Mouse (Mus musculus): ENCODE data around the gene Pxmp2. TPM values are rescaled to one million over a fixed set of nuclear protein-coding genes. Genes with fewer than 3 reads are reported as not detected.

The Pxmp2 gene
- total and polyA plus RNA-seq, 2 experiments from 2014 or later, result 7.8 to 16.3 TPM

DNA sequence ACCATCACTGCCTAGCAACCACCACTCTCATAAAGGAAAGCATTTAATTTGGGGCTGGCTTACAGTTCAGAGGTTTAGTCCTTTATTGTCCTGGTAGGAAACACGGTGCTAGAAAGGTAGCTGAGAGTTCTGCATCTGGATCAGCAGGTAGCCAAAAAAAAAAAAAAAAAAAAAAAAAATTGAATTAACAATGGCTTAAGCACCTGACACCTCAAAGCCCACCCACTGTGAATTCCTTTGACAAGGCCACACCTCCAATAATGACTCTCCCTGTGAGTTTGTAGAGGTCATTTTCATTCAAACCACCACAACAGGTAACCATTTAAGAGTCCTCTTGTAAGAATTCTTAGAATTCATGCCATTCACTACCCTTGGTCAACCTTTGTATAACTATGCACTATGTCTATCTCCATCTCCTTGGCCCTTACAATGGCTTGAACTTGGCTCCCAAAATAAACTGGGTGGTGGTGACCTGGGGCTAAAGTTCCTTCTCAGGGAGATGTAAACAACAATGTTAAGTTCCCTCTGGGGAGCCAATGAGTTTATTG, 58.6 kb downstream of the Pxmp2 start:
- Histone ChIP-seq H3K4me1 (ENCODE audit: insufficient read depth, low read length) (peaks cover 7% of the 10 kb centered on the region; the same call in 1 of the 2 replicates), H3K27me3 (ENCODE audit: insufficient read depth, low read length) (no peaks in the 10 kb centered on the region), H3K27ac (ENCODE audit: low read depth, low read length) (no peak overlapping the region), H3K4me2 (ENCODE audit: low read depth, low read length, poor library complexity, severe bottlenecking) (no peak overlapping the region), H3K36me3 (ENCODE audit: insufficient read depth, low read length) (peaks cover 18% of the 10 kb centered on the region), H3K9me3 (ENCODE audit: low read length) (no peaks in the 10 kb centered on the region), H3K4me3 (ENCODE audit: low read depth, low read length) (no peak overlapping the region), H3K9ac (replicated peaks; ENCODE audit: low read length, poor library complexity, severe bottlenecking) (no peak overlapping the region)
- DNase-seq (ENCODE audit: low spot score), result no peak
- TF ChIP-seq CTCF (IDR thresholded peaks at IDR 0.05), result no peak
- no peak for ATAC-seq (ENCODE audit: low FRiP score)
- WGBS, result 48% methylated on average over 1 of the region's 1 CpGs

DNA sequence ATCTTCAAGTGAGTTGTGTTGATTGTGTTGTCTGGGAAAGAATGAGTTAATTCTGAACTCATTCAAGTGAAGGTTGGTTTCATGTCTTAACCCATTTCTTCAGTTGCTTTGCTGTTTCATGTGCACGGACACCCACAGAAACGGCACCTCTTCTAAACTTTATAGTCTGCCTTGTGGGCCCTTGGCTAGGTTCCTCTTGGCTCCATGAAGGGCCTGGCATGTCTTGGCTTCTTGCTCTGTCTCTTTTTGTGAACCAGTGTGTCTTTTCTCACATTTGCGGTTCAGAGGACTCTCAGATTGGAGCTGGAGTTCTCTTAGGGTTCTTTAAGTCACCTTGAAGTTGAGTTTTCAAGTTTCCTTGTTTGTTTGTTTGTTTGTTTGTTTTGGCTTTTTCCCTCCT, 60.9 kb downstream of the Pxmp2 start:
- Histone ChIP-seq H3K4me2 (ENCODE audit: low read depth, low read length, poor library complexity, severe bottlenecking) (no peak overlapping the region), H3K27me3 (ENCODE audit: insufficient read depth, low read length) (no peaks in the 10 kb centered on the region), H3K9me3 (ENCODE audit: low read length) (no peaks in the 10 kb centered on the region), H3K36me3 (ENCODE audit: insufficient read depth, low read length) (peaks cover 38% of the 10 kb centered on the region), H3K27ac (ENCODE audit: low read depth, low read length) (no peak overlapping the region), H3K4me1 (ENCODE audit: insufficient read depth, low read length) (peaks cover 1% of the 10 kb centered on the region; the same call in 1 of the 2 replicates), H3K9ac (replicated peaks; ENCODE audit: low read length, poor library complexity, severe bottlenecking) (no peak overlapping the region), H3K4me3 (ENCODE audit: low read depth, low read length) (no peak overlapping the region)
- no peak for TF ChIP-seq CTCF (IDR thresholded peaks at IDR 0.05)
- WGBS, result 89% methylated on average over 3 of the region's 3 CpGs
- ATAC-seq (ENCODE audit: low FRiP score) (no peak), DNase-seq (ENCODE audit: low spot score) (no peak)

Other genes with a start within 250 kb of the Pxmp2 start
- gene Gm17655, start 213.7 kb downstream of the Pxmp2 start, total RNA-seq (2014; rRNA removed), result not detected in 2 replicates
- gene Gm17655, start 213.7 kb downstream of the Pxmp2 start, polyA plus RNA-seq (2015; fragmentation: Nextera tagmentation; extraction: Ambion mirVana), result 2.7 and 2.8 TPM in 2 replicates
- gene Gm35315, start 191.8 kb downstream of the Pxmp2 start, total RNA-seq (2014; rRNA removed), result 0.28 and 0.88 TPM in 2 replicates
- gene Gm35315, start 191.8 kb downstream of the Pxmp2 start, polyA plus RNA-seq (2015; fragmentation: Nextera tagmentation; extraction: Ambion mirVana), result 0.39 and 0.40 TPM in 2 replicates
- 20.9 and 21.6 TPM in 2 replicates for gene Plcxd1, start 186.2 kb downstream of the Pxmp2 start, total RNA-seq (2014; rRNA removed)
- gene Plcxd1, start 186.2 kb downstream of the Pxmp2 start, polyA plus RNA-seq (2015; fragmentation: Nextera tagmentation; extraction: Ambion mirVana), result 10.0 and 10.5 TPM in 2 replicates
- 119 and 135 TPM in 2 replicates for gene Gtpbp6, start 178.0 kb downstream of the Pxmp2 start, total RNA-seq (2014; rRNA removed)
- gene Gtpbp6, start 178.0 kb downstream of the Pxmp2 start, polyA plus RNA-seq (2015; fragmentation: Nextera tagmentation; extraction: Ambion mirVana), result 57.5 and 65.3 TPM in 2 replicates
- 10.9 and 16.4 TPM in 2 replicates for gene Zfp605, start 176.1 kb downstream of the Pxmp2 start, total RNA-seq (2014; rRNA removed)
- gene Zfp605, start 176.1 kb downstream of the Pxmp2 start, polyA plus RNA-seq (2015; fragmentation: Nextera tagmentation; extraction: Ambion mirVana), result 14.7 and 16.8 TPM in 2 replicates
- 58.0 and 70.8 TPM in 2 replicates for gene Chfr, start 150.3 kb downstream of the Pxmp2 start, total RNA-seq (2014; rRNA removed)
- 62.5 and 62.6 TPM in 2 replicates for gene Chfr, start 150.3 kb downstream of the Pxmp2 start, polyA plus RNA-seq (2015; fragmentation: Nextera tagmentation; extraction: Ambion mirVana)
- 23.4 and 24.7 TPM in 2 replicates for gene Golga3, start 109.5 kb downstream of the Pxmp2 start, total RNA-seq (2014; rRNA removed)
- gene Golga3, start 109.5 kb downstream of the Pxmp2 start, polyA plus RNA-seq (2015; fragmentation: Nextera tagmentation; extraction: Ambion mirVana), result 18.9 and 20.1 TPM in 2 replicates
- gene Ankle2, start 55.2 kb downstream of the Pxmp2 start, total RNA-seq (2014; rRNA removed), result 27.9 and 30.7 TPM in 2 replicates
- gene Ankle2, start 55.2 kb downstream of the Pxmp2 start, polyA plus RNA-seq (2015; fragmentation: Nextera tagmentation; extraction: Ambion mirVana), result 15.4 and 17.1 TPM in 2 replicates
- 156 and 164 TPM in 2 replicates for gene Pgam5, start 16.3 kb downstream of the Pxmp2 start, total RNA-seq (2014; rRNA removed)
- 117 and 119 TPM in 2 replicates for gene Pgam5, start 16.3 kb downstream of the Pxmp2 start, polyA plus RNA-seq (2015; fragmentation: Nextera tagmentation; extraction: Ambion mirVana)
- gene Pole, start 120 bp upstream of the Pxmp2 start, total RNA-seq (2014; rRNA removed), result 7.9 and 10.2 TPM in 2 replicates
- gene Pole, start 120 bp upstream of the Pxmp2 start, polyA plus RNA-seq (2015; fragmentation: Nextera tagmentation; extraction: Ambion mirVana), result 2.2 and 3.1 TPM in 2 replicates
- gene P2rx2, start 57.0 kb upstream of the Pxmp2 start, total RNA-seq (2014; rRNA removed), result 10.6 and 11.9 TPM in 2 replicates
- gene P2rx2, start 57.0 kb upstream of the Pxmp2 start, polyA plus RNA-seq (2015; fragmentation: Nextera tagmentation; extraction: Ambion mirVana), result 10.7 and 13.4 TPM in 2 replicates
- gene Lrcol1, start 58.5 kb upstream of the Pxmp2 start, total RNA-seq (2014; rRNA removed), result not detected in 2 replicates
- gene Lrcol1, start 58.5 kb upstream of the Pxmp2 start, polyA plus RNA-seq (2015; fragmentation: Nextera tagmentation; extraction: Ambion mirVana), result not detected in 2 replicates
- 32.8 and 36.2 TPM in 2 replicates for gene Fbrsl1, start 162.3 kb upstream of the Pxmp2 start, total RNA-seq (2014; rRNA removed)
- gene Fbrsl1, start 162.3 kb upstream of the Pxmp2 start, polyA plus RNA-seq (2015; fragmentation: Nextera tagmentation; extraction: Ambion mirVana), result 14.7 and 20.3 TPM in 2 replicates

Data from midbrain, postnatal 0 days (tissue).